Mouse (Mus musculus) kidney, postnatal 25 days (tissue): ENCODE measurements around the gene Fra10ac1.
A peak's percentile ranks its signal among the peaks of the same experiment; 100 is the strongest.

Experiments used
- DNase-seq, 2 experiments: peaks; one replicate each; pipeline ENCODE4 v3.0.0; 2021; ENCODE audit warnings: mixed read lengths in 2 of 2

Fra10ac1 gene

GRCm38 (mm10) chr19:38228699-38229098 is 4.7 kb upstream of the Fra10ac1 start:
- DNase-seq: peak in 1 of 2 experiments; percentile 5

GRCm38 (mm10) chr19:38224685-38225060 is 717 bp upstream of the Fra10ac1 start:
- DNase-seq: no peak

- no peak for DNase-seq
These were observed 526 bp downstream of the Fra10ac1 start for GRCm38 (mm10) chr19:38223356-38223904.

GRCm38 (mm10) chr19:38217696-38218095 is 6.3 kb downstream of the Fra10ac1 start:
- no peak for DNase-seq

- no peak for DNase-seq
These were observed 17.3 kb downstream of the Fra10ac1 start for GRCm38 (mm10) chr19:38206669-38207068.

GRCm38 (mm10) chr19:38198731-38199130 is 25.2 kb downstream of the Fra10ac1 start:
- DNase-seq: no peak

- no peak for DNase-seq
These were observed 28.7 kb downstream of the Fra10ac1 start for GRCm38 (mm10) chr19:38195245-38195644.

GRCm38 (mm10) chr19:38191446-38191845 is 32.5 kb downstream of the Fra10ac1 start:
- no peak for DNase-seq

- no peak for DNase-seq
These were observed 33.4 kb downstream of the Fra10ac1 start for GRCm38 (mm10) chr19:38190606-38191005.

DNA sequence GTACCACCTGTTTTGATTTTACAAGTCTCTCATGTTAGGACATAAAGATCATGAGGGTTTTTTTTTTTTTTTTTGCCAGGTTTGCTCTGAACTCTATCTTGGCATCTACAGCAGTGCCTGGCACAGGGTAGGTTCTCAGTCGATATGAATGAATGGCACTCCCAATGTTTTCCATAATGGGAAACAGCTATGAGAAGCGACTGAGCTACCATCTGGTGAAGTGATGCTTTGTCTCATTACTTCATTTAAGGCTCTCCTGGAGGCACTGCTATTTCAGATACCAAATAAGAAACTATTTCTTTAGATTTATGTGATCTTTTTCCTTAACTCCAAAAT is 36.6 kb downstream of the Fra10ac1 start:
- DNase-seq: no peak

DNA sequence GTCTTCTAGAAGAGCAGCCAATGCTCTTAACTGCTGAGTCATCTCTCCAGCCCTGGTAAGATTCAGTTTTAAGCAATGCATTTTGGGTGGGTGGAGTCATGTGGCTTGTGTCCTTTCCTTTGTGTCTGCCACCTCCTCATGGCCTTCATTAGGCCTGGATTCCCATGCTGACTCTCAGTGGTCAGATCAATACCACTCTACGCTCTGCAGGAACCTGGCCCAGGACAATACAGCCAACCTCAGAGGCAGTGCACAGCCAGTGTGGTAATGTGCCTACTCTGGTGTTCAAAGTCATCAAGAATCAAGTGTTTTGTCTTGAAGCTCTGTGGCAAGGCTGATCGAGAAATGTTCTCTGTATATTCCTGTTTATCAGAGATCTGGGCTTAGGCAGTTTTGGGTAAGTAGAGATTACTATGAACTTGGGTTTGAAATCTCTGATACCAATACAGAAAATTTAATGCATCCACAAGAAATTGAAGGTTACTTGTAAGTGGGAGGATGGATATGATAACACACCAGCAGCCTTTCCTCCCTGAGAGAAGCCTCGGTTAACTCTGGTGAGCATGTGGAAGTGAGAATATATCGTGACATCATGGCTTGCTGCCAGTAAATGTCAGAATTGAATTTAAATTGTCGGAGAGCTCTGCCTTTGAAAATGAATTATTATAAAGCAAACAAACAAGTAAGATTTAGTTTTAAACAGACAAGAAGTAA is 37.2 kb downstream of the Fra10ac1 start:
- no peak for DNase-seq

DNA sequence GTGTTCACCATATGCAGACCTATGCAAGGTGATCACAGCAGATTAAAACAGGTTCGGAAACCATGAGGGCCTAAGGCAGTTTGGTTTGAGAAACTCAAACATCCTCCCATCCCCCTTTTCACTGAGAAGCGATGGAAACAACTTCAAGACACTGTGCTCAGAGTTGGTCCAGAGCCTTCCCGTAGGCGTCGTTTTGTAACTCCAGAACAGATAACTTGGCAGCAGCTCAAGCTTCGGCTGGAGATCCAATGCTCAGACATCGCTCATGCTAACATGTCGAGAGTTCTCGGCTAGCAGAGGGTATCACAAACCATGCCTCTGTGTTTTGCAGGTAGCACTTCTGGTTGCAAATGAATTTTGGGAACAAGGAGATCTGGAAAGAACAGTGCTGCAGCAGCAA is 44.3 kb downstream of the Fra10ac1 start:
- DNase-seq: no peak

GRCm38 (mm10) chr19:38164633-38165032 is 59.3 kb downstream of the Fra10ac1 start:
- DNase-seq: no peak

GRCm38 (mm10) chr19:38161648-38162354 is 62.2 kb downstream of the Fra10ac1 start:
- no peak for DNase-seq

DNA sequence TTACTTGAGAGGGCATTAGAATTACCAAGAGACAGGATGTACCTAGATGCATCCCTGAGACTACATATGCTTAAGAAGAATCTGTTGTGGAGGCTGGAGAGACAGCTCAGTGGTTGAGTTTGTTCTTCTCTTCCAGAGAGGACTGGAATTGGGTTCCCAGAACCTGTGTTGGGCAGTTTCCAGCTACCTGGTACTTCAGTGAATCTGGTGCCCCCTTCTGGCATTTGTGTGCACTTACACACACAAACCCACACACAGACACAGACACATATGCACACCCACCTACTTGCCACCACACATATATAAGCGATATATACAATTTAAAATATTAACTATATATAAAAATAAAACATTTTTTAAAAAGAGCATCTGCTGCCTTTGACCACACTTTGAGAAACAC is 67.7 kb downstream of the Fra10ac1 start:
- no peak for DNase-seq

DNA sequence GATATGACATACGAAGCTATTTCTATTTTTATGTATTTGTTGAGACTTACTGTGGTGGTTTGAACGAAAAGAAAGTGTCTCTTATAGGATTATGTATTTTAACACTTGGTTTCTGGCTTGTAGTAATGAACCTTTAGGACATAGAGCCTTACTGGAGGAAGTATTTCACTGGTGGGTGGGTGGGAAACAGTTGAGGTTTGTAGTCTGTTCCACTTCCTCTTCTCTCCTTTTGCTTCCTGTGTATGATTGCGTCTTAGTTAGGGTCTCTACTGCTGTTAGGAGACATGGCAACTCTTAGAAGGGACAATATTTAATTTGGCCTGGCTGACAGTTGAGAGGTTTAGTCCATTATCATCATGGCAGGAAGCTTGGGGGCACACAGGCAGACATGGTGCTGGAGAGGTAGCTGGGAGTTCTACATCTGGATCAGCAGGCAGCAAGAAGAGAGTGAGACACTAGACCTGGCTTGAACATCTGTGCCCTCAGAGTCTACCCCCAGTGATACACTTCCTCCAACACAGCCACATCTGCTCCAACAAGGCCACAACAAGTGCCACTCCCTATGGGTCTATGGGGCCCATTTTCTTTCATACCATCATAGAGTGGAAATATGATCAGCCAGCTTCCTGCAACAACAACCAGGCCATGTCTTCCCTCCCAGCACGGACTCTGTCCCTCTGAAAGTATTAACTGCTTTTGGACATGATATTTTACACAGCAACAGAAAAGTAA is 80.2 kb downstream of the Fra10ac1 start:
- no peak for DNase-seq
